Mouse (Mus musculus) ES-Bruce4 (cell line): ENCODE data around the gene Kank1.

Source experiments
- CTCF ChIP-seq: IDR thresholded peaks from one replicate; pipeline ENCODE4 v1.8.1; 2011; ENCODE audit warnings: low read depth, low read length
- EP300 ChIP-seq: IDR thresholded peaks from 2 replicates; pipeline ENCODE4 v1.6.1; 2011; ENCODE audit warnings: low read depth, low read length; ENCODE audit not compliant: insufficient read depth

- TF ChIP-seq CTCF (no peak), EP300 (no peak)
These were observed 143.9 kb downstream of the Kank1 start for GRCm38 (mm10) chr19:25380675-25381074.
